Mouse (Mus musculus) heart, embryonic 12.5 days (tissue): ENCODE data around the gene Usp39. TPM values are rescaled to one million over a fixed set of nuclear protein-coding genes. Genes with fewer than 3 reads are reported as not detected.

Experiments used
- ATAC-seq: fragments of 200-750 bp; cut with Nextera tagmentation; 2 replicates; pipeline ENCODE4 v1.8.0; 2017; ENCODE audit warnings: moderate TSS enrichment, moderate library complexity; ENCODE audit not compliant: insufficient number of reproducible peaks, low FRiP score
- H3K27ac ChIP-seq: fragments of 300-500 bp; sonication (generic); 2 replicates; pipeline ENCODE4 v1.5.1; 2016; ENCODE audit warnings: mild to moderate bottlenecking, moderate library complexity; ENCODE audit not compliant: poor library complexity, severe bottlenecking
- H3K27me3 ChIP-seq: fragments of 300-500 bp; sonication (generic); replicated peaks from 2 replicates; pipeline ENCODE4 v1.6.1; 2016; ENCODE audit warnings: mild to moderate bottlenecking, moderate library complexity
- H3K36me3 ChIP-seq: fragments of 300-500 bp; sonication (generic); 2 replicates; pipeline ENCODE4 v1.6.1; 2016; ENCODE audit warnings: mild to moderate bottlenecking, moderate library complexity
- H3K4me1 ChIP-seq: fragments of 300-500 bp; sonication (generic); replicated peaks from 2 replicates; pipeline ENCODE4 v1.6.1; 2016; ENCODE audit warnings: mild to moderate bottlenecking
- H3K4me2 ChIP-seq: fragments of 300-500 bp; sonication (generic); 2 replicates; pipeline ENCODE4 v1.6.1; 2016; ENCODE audit warnings: mild to moderate bottlenecking, moderate library complexity
- H3K4me3 ChIP-seq: fragments of 300-500 bp; sonication (generic); 2 replicates; pipeline ENCODE4 v1.5.1; 2016; ENCODE audit warnings: mild to moderate bottlenecking
- H3K9ac ChIP-seq: fragments of 300-500 bp; sonication (generic); 2 replicates; pipeline ENCODE4 v1.6.1; 2016; ENCODE audit warnings: mild to moderate bottlenecking, moderate library complexity
- H3K9me3 ChIP-seq: fragments of 300-500 bp; sonication (generic); replicated peaks from 2 replicates; pipeline ENCODE4 v1.6.1; 2016; ENCODE audit warnings: mild to moderate bottlenecking, moderate library complexity
- WGBS: fragments of 180-500 bp; shearing (Covaris S2); methylation state at CpG from one replicate; pipeline ENCODE4 v1.1.7; 2016; 5-methylcytosine and 5-hydroxymethylcytosine counted together
- polyA plus RNA-seq: library from polyadenylated mRNA; unstranded; fragments of >200 nt; fragmentation: Nextera tagmentation; extraction: Ambion mirVana; gene quantifications from 2 replicates; pipeline ENCODE4 v1.2.1, GENCODE M21; 2016

Gene Usp39
- polyA plus RNA-seq, 1 experiment from 2014 or later = 36.0 TPM

DNA sequence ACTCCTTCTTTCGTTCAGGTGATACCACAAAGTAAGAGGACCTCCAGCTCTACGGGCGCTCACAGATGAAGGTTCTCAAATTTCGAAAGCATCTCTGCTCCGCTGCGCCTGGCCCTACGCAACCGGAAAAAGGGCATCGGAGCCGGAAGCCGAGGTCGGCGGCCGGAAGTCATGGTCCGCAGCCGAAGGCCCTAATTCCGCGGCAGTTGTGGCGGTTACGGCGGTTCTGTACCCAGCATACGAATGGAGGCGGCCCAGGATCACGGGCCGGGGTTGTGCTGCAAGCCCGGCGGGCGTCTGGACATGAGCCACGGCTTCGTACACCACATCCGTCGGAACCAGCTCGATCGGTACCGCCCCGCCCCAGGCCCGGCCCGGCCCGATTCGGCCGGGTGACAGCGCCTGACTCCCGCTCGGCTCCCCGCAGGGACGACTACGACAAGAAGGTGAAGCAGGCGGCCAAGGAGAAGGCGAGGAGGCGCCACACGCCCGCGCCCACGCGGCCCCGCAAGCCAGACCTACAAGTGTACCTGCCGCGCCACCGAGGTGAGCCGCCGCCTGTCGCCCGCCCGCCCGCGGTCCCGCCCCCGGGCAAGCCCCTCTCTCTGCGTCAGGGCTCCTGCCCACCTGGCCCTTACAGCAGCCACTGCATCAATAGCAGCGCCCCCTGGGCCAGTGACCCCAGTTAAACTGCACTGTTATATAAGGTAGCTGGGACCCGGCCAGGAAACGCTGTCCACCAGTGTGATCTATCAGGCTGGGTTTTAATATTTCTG, 2.4 kb upstream of the Usp39 start, which contains the start of gene 0610030E20Rik:
Gene 0610030E20Rik, plus strand, starts transcription at position 152 of the 776 bp plus-strand sequence.
- H3K36me3 ChIP-seq = peaks cover 31% of the 10 kb centered on the region
- no peaks in the 10 kb centered on the region for H3K9me3 ChIP-seq
- H3K27ac ChIP-seq = peak within 1 kb of the TSS; percentile 92
- H3K4me3 ChIP-seq = peak within 1 kb of the TSS; percentile 88
- peaks cover 35% of the 10 kb centered on the region for H3K4me1 ChIP-seq
- peak; percentile 64 for ATAC-seq
- peak within 1 kb of the TSS; percentile 90 for H3K9ac ChIP-seq
- WGBS = under 1% methylated on average over 71 of the region's 72 CpGs
- H3K4me2 ChIP-seq = peak within 1 kb of the TSS; percentile 76
- H3K27me3 ChIP-seq = no peaks in the 10 kb centered on the region

DNA sequence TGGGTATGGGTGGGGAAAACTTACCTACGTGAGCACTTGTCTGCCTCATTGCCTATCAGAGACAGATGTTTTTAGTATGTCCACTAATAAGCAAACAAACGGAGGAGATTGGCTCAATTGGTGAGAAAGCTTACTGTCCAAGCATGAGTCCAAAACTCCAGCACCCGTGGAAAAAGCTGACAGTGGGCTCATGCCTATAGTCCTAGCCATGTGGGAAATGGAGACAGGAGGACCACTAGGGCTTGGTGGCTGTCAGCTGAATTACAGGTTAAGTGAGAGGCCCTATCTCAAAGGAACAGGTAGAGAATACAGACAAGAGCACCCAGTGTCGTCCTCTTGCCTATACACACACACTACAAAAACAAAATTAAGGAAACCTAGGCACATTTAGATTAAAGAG, 1.3 kb upstream of the Usp39 start:
- H3K9ac ChIP-seq = no peak overlapping the region
- H3K9me3 ChIP-seq = no peaks in the 10 kb centered on the region
- no peak overlapping the region for H3K27ac ChIP-seq
- H3K4me2 ChIP-seq = no peak overlapping the region
- H3K4me3 ChIP-seq = no peak overlapping the region
- ATAC-seq = no peak
- H3K27me3 ChIP-seq = no peaks in the 10 kb centered on the region
- peaks cover 39% of the 10 kb centered on the region for H3K36me3 ChIP-seq
- peaks cover 28% of the 10 kb centered on the region for H3K4me1 ChIP-seq
- 83% methylated on average over 4 of the region's 4 CpGs for WGBS

DNA sequence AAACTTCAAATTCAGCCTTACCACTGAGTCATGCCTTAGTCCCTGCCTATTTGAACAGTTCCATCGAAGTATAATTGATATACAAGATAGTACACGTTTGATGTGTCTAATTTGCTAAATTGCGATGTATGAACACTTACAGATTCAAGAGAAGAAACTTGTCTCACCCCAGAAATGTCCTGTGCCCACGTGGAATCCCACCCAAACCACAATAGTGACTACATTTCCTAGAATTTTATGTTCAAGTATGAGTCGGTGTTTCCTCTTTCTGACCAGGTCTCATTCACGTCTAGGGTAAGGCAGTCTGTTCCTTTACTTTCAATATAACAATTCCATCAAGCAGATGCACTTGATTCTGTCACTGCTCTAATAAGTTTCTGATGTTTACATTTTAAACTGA, 649 bp upstream of the Usp39 start:
- ATAC-seq = no peak
- H3K27ac ChIP-seq = no peak overlapping the region
- whole genome bisulfite sequencing = 42% methylated on average over 6 of the region's 6 CpGs

DNA sequence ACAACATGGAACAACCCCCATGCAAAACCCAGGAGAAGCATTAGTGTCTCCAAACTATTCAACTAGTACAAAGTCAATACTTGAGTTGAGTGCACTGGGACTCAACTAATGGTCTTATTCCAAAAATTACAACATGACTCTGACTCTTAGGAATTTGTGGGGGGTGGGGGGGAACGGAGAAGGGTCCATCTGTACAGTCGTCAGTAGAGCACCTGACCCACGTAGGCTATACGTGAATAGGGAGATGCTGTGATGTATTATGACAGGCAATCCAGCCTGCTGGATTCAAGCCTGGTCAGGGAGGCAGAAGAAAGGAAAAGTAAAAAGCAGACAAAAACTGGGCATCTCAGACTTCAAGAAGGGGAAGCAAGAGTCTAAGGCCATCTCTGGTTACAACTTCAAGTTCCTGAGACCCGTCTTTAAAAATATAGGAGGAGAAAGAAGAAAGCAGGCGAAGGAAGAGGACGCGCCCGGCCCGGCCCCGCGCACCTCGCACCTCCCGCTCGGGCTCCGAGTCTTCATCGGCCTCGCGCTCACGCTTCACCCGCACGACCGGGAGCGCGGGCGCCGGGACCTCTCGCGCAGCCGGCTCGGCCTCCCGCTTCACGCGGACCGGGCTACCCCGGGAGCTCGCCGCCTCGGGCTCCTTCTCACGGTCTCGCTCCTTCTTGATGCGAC, 449 bp downstream of the Usp39 start:
- Histone ChIP-seq H3K27ac (peak overlapping the region; percentile 73), H3K9ac (peak overlapping the region; percentile 93), H3K4me1 (peaks cover 22% of the 10 kb centered on the region), H3K9me3 (no peaks in the 10 kb centered on the region), H3K4me2 (peak overlapping the region; percentile 99), H3K36me3 (peaks cover 34% of the 10 kb centered on the region), H3K4me3 (peak overlapping the region; percentile 88), H3K27me3 (no peaks in the 10 kb centered on the region)
- under 1% methylated on average over 42 of the region's 42 CpGs for WGBS
- peak; percentile 41 for ATAC-seq

More for the DNA sequence above, 649 bp upstream of the Usp39 start:
- Histone ChIP-seq H3K4me3 (peak overlapping the region; percentile 88; the same call in 1 of the 2 replicates), H3K4me2 (no peak overlapping the region), H3K4me1 (peaks cover 23% of the 10 kb centered on the region), H3K27me3 (no peaks in the 10 kb centered on the region), H3K9me3 (no peaks in the 10 kb centered on the region), H3K36me3 (peaks cover 38% of the 10 kb centered on the region), H3K9ac (no peak overlapping the region; the same call in 1 of the 2 replicates)

DNA sequence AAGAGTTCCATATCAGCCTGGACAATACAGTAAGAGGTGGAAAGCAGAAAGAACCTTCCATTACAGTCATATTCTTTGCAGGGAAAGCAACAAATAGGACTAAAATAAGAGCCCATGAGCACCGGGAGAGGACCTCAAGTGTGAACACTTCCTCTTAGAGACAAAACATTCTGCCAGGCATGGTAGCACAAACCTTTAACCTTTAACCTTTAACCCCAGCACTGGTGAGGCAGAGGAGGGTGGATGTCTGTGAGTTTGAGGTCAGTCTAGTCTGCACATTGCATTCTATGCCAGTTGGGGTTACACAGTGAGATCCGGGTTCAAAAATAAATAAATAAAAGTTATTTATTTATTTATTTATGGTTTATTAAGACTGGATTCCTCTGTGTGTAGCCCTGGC, 4.5 kb downstream of the Usp39 start:
- 76% methylated on average over 2 of the region's 2 CpGs for WGBS
- no peak for ATAC-seq
- no peak overlapping the region for H3K9ac ChIP-seq
- H3K4me3 ChIP-seq = no peak overlapping the region
- no peaks in the 10 kb centered on the region for H3K27me3 ChIP-seq
- H3K4me2 ChIP-seq = no peak overlapping the region
- H3K36me3 ChIP-seq = peaks cover 62% of the 10 kb centered on the region
- no peak overlapping the region for H3K27ac ChIP-seq
- H3K9me3 ChIP-seq = no peaks in the 10 kb centered on the region
- peaks cover 9% of the 10 kb centered on the region for H3K4me1 ChIP-seq

DNA sequence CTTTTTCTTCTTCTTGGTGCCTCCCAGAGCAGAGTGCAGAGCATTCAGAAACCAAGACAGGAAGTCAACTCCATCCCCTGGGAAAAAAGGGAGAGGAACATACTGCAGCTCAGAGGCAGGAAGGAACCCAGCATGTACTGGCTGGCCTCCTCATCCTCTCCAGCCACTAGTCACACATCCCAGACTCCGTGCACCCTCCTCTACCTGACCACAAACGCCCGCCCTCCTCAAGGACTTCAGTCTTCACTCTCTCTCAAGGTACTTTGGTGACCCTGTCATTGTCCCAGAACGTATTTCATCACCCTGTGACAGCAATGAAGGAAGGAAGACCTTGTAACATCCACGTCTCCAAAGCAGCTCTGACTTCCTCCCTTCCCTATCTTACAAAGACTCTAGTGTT, 11.9 kb downstream of the Usp39 start:
- no peaks in the 10 kb centered on the region for H3K27me3 ChIP-seq
- H3K4me3 ChIP-seq = no peak overlapping the region
- peak overlapping the region; percentile 55; the same call in 1 of the 2 replicates for H3K27ac ChIP-seq
- no peaks in the 10 kb centered on the region for H3K9me3 ChIP-seq
- H3K36me3 ChIP-seq = peaks cover 86% of the 10 kb centered on the region
- ATAC-seq = 0 out of 2 replicates have a peak, but pooled peaks have one; percentile 36
- no peak overlapping the region for H3K9ac ChIP-seq
- H3K4me2 ChIP-seq = no peak overlapping the region
- H3K4me1 ChIP-seq = peaks cover 11% of the 10 kb centered on the region
- WGBS = 52% methylated on average over 5 of the region's 5 CpGs

DNA sequence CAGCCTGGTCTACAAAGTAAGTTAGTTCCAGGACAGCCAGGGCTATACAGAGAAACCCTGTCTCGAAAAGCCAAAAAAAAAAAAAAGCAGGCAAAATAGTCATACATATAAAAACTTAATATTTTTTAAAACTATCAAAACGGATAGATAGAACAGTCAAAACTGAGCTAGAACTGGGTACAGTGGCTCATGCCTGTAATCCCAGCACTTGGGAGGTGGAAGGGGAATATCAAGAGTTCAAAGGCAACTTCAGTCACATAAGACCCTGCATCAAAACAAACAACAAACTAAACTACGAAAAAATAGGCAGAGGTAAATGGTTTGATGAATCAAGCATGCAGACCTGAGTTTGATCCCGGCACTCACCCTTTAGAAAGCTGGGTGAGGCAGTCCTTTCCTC, 14.9 kb downstream of the Usp39 start:
- no peak for ATAC-seq
- Histone ChIP-seq H3K4me3 (no peak overlapping the region), H3K4me1 (peaks cover 11% of the 10 kb centered on the region), H3K27me3 (no peaks in the 10 kb centered on the region), H3K27ac (no peak overlapping the region), H3K36me3 (peaks cover 83% of the 10 kb centered on the region), H3K9me3 (no peaks in the 10 kb centered on the region), H3K4me2 (no peak overlapping the region), H3K9ac (no peak overlapping the region)
- 92% methylated on average over 4 of the region's 4 CpGs for WGBS

DNA sequence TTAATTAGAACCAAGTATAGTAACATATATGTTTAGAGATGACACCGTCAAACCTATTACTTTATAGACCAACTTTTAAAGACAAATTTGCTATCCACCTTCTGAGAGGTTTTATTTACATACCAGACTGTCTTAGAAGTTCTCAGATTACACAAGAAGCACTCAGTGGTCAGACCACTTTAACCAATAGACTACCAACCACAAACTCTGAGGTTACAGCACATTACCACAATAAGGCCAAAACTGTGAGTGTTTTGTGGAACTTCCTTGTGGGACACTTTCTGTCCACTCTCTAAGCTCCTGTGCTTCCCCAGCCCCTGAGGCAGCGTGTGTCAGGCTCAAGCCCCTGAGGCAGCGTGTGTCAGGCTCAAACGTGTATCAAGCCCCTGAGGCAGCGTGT, 16.0 kb downstream of the Usp39 start:
- Histone ChIP-seq H3K9me3 (no peaks in the 10 kb centered on the region), H3K4me2 (no peak overlapping the region), H3K27me3 (no peaks in the 10 kb centered on the region), H3K4me3 (no peak overlapping the region), H3K9ac (no peak overlapping the region), H3K36me3 (peaks cover 84% of the 10 kb centered on the region), H3K27ac (no peak overlapping the region), H3K4me1 (peaks cover 11% of the 10 kb centered on the region)
- ATAC-seq = no peak
- WGBS = 92% methylated on average over 5 of the region's 5 CpGs

DNA sequence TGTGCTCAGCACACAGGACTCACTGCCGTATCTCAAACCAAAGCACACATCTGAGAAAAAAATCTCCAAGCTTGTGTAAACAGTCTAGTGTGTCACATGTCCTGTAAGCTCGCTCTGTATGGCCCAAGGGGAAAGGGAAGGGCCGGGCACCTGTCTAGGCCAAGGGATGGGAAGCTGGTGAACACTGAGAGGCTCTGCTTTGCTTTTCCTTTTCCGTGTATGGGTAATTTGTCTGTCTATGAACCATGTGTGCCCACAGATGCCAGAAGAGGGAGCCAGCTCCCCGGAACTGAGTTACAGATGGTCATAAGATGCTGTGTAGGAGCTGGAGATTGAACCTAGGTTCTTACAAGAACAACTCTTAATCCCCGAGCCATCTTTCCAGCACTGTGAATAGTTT, 18.7 kb downstream of the Usp39 start:
- WGBS = 75% methylated on average over 6 of the region's 6 CpGs
- Histone ChIP-seq H3K27me3 (no peaks in the 10 kb centered on the region), H3K9me3 (no peaks in the 10 kb centered on the region), H3K9ac (no peak overlapping the region), H3K27ac (no peak overlapping the region), H3K36me3 (peaks cover 89% of the 10 kb centered on the region), H3K4me1 (no peaks in the 10 kb centered on the region), H3K4me2 (no peak overlapping the region), H3K4me3 (no peak overlapping the region)
- ATAC-seq = no peak

DNA sequence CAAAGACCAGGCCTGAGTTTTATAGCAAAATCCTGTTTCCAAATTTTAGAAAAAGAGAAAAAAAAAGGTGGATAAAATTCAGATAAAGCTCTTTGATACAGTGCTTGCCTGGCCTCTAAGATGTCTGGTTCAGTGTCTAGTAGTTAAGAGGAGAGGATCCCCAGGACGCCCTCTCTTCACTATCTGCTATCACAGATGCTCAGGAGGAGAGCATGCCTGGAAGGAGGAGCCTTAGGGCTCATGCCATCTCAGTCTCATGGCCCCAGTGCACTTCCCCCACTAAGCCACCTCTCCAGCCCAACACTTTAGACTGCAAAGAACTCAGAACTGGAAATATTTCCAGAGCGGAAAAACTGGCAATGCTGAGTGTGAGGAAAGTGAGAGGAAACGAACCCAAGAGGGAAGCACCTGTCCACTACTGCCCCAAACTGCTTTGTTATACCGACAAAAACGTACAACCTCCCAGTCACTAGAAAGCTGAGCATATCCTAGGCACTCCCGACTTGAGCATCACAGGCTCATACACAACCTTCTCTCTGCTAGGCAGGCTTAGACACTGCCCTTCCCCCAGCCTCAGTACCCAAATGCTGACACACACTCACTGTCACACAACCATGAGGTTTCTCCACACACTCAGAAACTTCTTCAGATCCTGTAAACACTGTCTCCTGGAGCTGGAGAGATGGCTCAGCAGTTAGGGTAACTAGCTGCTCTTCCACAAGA, 21.0 kb downstream of the Usp39 start:
- no peaks in the 10 kb centered on the region for H3K9me3 ChIP-seq
- no peak overlapping the region for H3K4me3 ChIP-seq
- H3K27ac ChIP-seq = no peak overlapping the region
- H3K27me3 ChIP-seq = no peaks in the 10 kb centered on the region
- 84% methylated on average over 6 of the region's 6 CpGs for WGBS
- H3K36me3 ChIP-seq = peaks cover 93% of the 10 kb centered on the region
- H3K9ac ChIP-seq = no peak overlapping the region
- ATAC-seq = no peak; the same call in 1 of the 2 replicates
- H3K4me1 ChIP-seq = 0 out of 2 replicates have a peak, but pooled peaks cover 3% of the 10 kb centered on the region
- H3K4me2 ChIP-seq = no peak overlapping the region

DNA sequence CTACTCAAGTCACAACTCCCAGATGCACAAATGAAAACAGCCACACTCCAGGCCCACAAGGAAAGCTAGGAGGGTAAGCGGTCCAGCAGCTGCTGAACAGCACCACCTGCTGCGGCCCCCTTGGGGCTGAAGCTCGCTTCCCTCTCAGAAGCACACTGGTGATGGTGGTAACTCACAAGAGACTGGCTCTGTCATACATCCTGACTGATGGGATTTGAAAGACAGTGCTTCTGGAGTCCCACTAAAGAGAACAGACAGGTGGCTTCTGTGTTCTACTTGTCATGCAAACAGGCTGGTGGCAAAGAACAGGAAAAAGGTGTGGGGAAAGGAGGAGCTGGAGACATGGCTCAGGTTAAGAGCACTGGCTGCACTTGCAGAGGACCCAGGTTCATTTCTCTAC, 22.0 kb downstream of the Usp39 start:
- 98% methylated on average over 3 of the region's 3 CpGs for WGBS
- H3K27me3 ChIP-seq = no peaks in the 10 kb centered on the region
- no peak overlapping the region for H3K27ac ChIP-seq
- H3K4me3 ChIP-seq = no peak overlapping the region
- 0 out of 2 replicates have a peak, but pooled peaks cover 3% of the 10 kb centered on the region for H3K4me1 ChIP-seq
- no peak overlapping the region for H3K9ac ChIP-seq
- ATAC-seq = no peak
- H3K9me3 ChIP-seq = no peaks in the 10 kb centered on the region
- no peak overlapping the region for H3K4me2 ChIP-seq
- H3K36me3 ChIP-seq = peaks cover 91% of the 10 kb centered on the region
